Mouse (Mus musculus) spleen, adult 2 months (tissue): ENCODE data around the gene Ecsit. TPM values are rescaled to one million over a fixed set of nuclear protein-coding genes. Genes with fewer than 3 reads are reported as not detected.

Experiments
- DNase-seq, 2 experiments: peaks; one replicate each; pipeline versions ENCODE4 v3.0.0 to v3.0.0-alpha.2; 2012 to 2021; ENCODE audit warnings: low spot score in 2 of 2, low read depth in 1 of 2
- H3K27ac ChIP-seq: fragments of 200-500 bp; 2 replicates; pipeline ENCODE4 v1.5.1; 2012; ENCODE audit warnings: low read length, inconsistent platforms; ENCODE audit not compliant: insufficient read depth
- H3K27me3 ChIP-seq: fragments of 200-500 bp; 2 replicates; pipeline ENCODE4 v1.6.1; 2012; ENCODE audit warnings: mild to moderate bottlenecking, moderate library complexity, low read length, inconsistent platforms; ENCODE audit not compliant: control insufficient read depth, insufficient read depth
- H3K36me3 ChIP-seq: fragments of 200-500 bp; 2 replicates; pipeline ENCODE4 v1.6.1; 2012; ENCODE audit warnings: mild to moderate bottlenecking, low read length, inconsistent platforms; ENCODE audit not compliant: control insufficient read depth, insufficient read depth
- H3K4me1 ChIP-seq: fragments of 200-500 bp; 2 replicates; pipeline ENCODE4 v1.6.1; 2011; ENCODE audit warnings: inconsistent platforms; ENCODE audit not compliant: control insufficient read depth, insufficient read depth, insufficient read length
- H3K4me3 ChIP-seq: fragments of 200-500 bp; 2 replicates; pipeline ENCODE4 v1.5.1; 2011; ENCODE audit warnings: mild to moderate bottlenecking, inconsistent platforms; ENCODE audit not compliant: insufficient read depth, insufficient read length; ENCODE audit errors: extremely low read depth
- CTCF ChIP-seq: fragments of 200-500 bp; IDR thresholded peaks from 2 replicates; pipeline ENCODE4 v1.5.1; 2011; ENCODE audit warnings: mild to moderate bottlenecking, inconsistent platforms; ENCODE audit not compliant: insufficient read depth, insufficient read length, insufficient replicate concordance; ENCODE audit errors: extremely low read depth
- POLR2A ChIP-seq: fragments of 200-500 bp; IDR thresholded peaks from 2 replicates; pipeline ENCODE4 v1.6.1; 2011; ENCODE audit warnings: low read depth, low read length, inconsistent platforms
- WGBS: fragments of 180-500 bp; shearing (Covaris S2); methylation state at CpG from one replicate; pipeline ENCODE4 v1.1.7; 2018; 5-methylcytosine and 5-hydroxymethylcytosine counted together
- polyA plus RNA-seq: library from polyadenylated mRNA; depleted of rRNA; stranded (reverse); fragments of >200 nt; gene quantifications from 2 replicates; pipeline ENCODE4 v1.2.3, GENCODE M21; 2012

Ecsit gene
- polyA plus RNA-seq, 1 experiment, result 21.8 TPM

- 86% methylated on average over 3 of the region's 3 CpGs for WGBS
- Histone ChIP-seq H3K36me3 (peaks cover 13% of the 10 kb centered on the region), H3K4me1 (no peaks in the 10 kb centered on the region), H3K27me3 (no peaks in the 10 kb centered on the region), H3K4me3 (no peak overlapping the region), H3K27ac (no peak overlapping the region)
- no peak for DNase-seq
- TF ChIP-seq CTCF (no peak), POLR2A (no peak)
Measured at GRCm38 (mm10) chr9:22064341-22064740, 20.9 kb downstream of the Ecsit start.

GRCm38 (mm10) chr9:22061339-22061738 is 23.9 kb downstream of the Ecsit start:
- no peaks in the 10 kb centered on the region for H3K27me3 ChIP-seq
- H3K27ac ChIP-seq, result no peak overlapping the region
- 83% methylated on average over 2 of the region's 2 CpGs for WGBS
- H3K36me3 ChIP-seq, result peaks cover 25% of the 10 kb centered on the region
- no peak for DNase-seq
- no peaks in the 10 kb centered on the region for H3K4me1 ChIP-seq
- TF ChIP-seq CTCF (no peak), POLR2A (no peak)
- H3K4me3 ChIP-seq, result no peak overlapping the region

- no peak for TF ChIP-seq POLR2A
- Histone ChIP-seq H3K36me3 (peaks cover 13% of the 10 kb centered on the region), H3K27ac (no peak overlapping the region), H3K4me1 (peaks cover 6% of the 10 kb centered on the region; the same call in 1 of the 2 replicates), H3K27me3 (peaks cover 2% of the 10 kb centered on the region), H3K4me3 (no peak overlapping the region)
- no peak for DNase-seq
- 89% methylated on average over 9 of the region's 9 CpGs for WGBS
Measured at GRCm38 (mm10) chr9:22058011-22058424, 27.2 kb downstream of the Ecsit start.

GRCm38 (mm10) chr9:22057031-22057517 is 28.2 kb downstream of the Ecsit start:
- peaks cover 12% of the 10 kb centered on the region for H3K36me3 ChIP-seq
- H3K27ac ChIP-seq, result no peak overlapping the region
- H3K4me3 ChIP-seq, result no peak overlapping the region
- TF ChIP-seq CTCF, result no peak
- no peak for TF ChIP-seq POLR2A
- 94% methylated on average over 9 of the region's 9 CpGs for WGBS
- DNase-seq, result no peak
- peaks cover 6% of the 10 kb centered on the region; the same call in 1 of the 2 replicates for H3K4me1 ChIP-seq
- H3K27me3 ChIP-seq, result peaks cover 5% of the 10 kb centered on the region

GRCm38 (mm10) chr9:22056303-22056910 is 28.8 kb downstream of the Ecsit start:
- no peak for TF ChIP-seq CTCF
- TF ChIP-seq POLR2A, result no peak
- Histone ChIP-seq H3K27me3 (peaks cover 12% of the 10 kb centered on the region), H3K36me3 (peaks cover 12% of the 10 kb centered on the region), H3K4me3 (no peak overlapping the region), H3K4me1 (peaks cover 6% of the 10 kb centered on the region), H3K27ac (no peak overlapping the region)
- no peak for DNase-seq
- 78% methylated on average over 9 of the region's 9 CpGs for WGBS

GRCm38 (mm10) chr9:22055713-22056112 is 29.5 kb downstream of the Ecsit start:
- no peak for DNase-seq
- TF ChIP-seq CTCF (no peak), POLR2A (no peak)
- Histone ChIP-seq H3K4me1 (peaks cover 13% of the 10 kb centered on the region), H3K27me3 (peaks cover 18% of the 10 kb centered on the region), H3K27ac (no peak overlapping the region), H3K4me3 (no peak overlapping the region), H3K36me3 (peaks cover 12% of the 10 kb centered on the region)
- 55% methylated on average over 29 of the region's 29 CpGs for WGBS

- peaks cover 23% of the 10 kb centered on the region for H3K27me3 ChIP-seq
- peaks cover 12% of the 10 kb centered on the region for H3K36me3 ChIP-seq
- H3K4me1 ChIP-seq, result peaks cover 16% of the 10 kb centered on the region
- H3K4me3 ChIP-seq, result peak overlapping the region; percentile 15; the same call in 1 of the 2 replicates
- H3K27ac ChIP-seq, result no peak overlapping the region
- peak; percentile 69 to 73 for DNase-seq
- TF ChIP-seq CTCF (peak; percentile 64; the same call in 1 of the 2 replicates), POLR2A (no peak)
- 4% methylated on average over 32 of the region's 32 CpGs for WGBS
Measured at GRCm38 (mm10) chr9:22054411-22055076, 30.7 kb downstream of the Ecsit start.
